Mouse (Mus musculus) intestine, embryonic 16.5 days (tissue): Measurements from ENCODE around the gene Uggt1. TPM values are rescaled to one million over a fixed set of nuclear protein-coding genes. Genes with fewer than 3 reads are reported as not detected.

ENCODE experiments used
- ATAC-seq: fragments of 200-750 bp; cut with Nextera tagmentation; 2 replicates; pipeline ENCODE4 v1.8.0; 2017; ENCODE audit warnings: moderate TSS enrichment, moderate library complexity
- H3K27ac ChIP-seq: fragments of 300-500 bp; sonication (generic); 2 replicates; pipeline ENCODE4 v1.5.1; 2014; ENCODE audit warnings: mild to moderate bottlenecking, low read length
- H3K27me3 ChIP-seq: fragments of 300-500 bp; sonication (generic); replicated peaks from 2 replicates; pipeline ENCODE4 v1.6.1; 2014; ENCODE audit warnings: low read length, control low read depth, mixed read lengths; ENCODE audit not compliant: control insufficient read depth, insufficient read depth
- H3K36me3 ChIP-seq: fragments of 300-500 bp; sonication (generic); 2 replicates; pipeline ENCODE4 v1.6.1; 2014; ENCODE audit warnings: low read length, control low read depth; ENCODE audit not compliant: control insufficient read depth, insufficient read depth
- H3K4me1 ChIP-seq: fragments of 300-500 bp; sonication (generic); 2 replicates; pipeline ENCODE4 v1.6.1; 2014; ENCODE audit warnings: low read length, control low read depth, mixed read lengths; ENCODE audit not compliant: control insufficient read depth, insufficient read depth
- H3K4me2 ChIP-seq: fragments of 300-500 bp; sonication (generic); 2 replicates; pipeline ENCODE4 v1.6.1; 2014; ENCODE audit warnings: low read depth, low read length, control low read depth
- H3K4me3 ChIP-seq: fragments of 300-500 bp; sonication (generic); 2 replicates; pipeline ENCODE4 v1.5.1; 2014; ENCODE audit warnings: mild to moderate bottlenecking, low read length
- H3K9ac ChIP-seq: fragments of 300-500 bp; sonication (generic); 2 replicates; pipeline ENCODE4 v1.6.1; 2014; ENCODE audit warnings: low read depth, low read length
- H3K9me3 ChIP-seq: fragments of 300-500 bp; sonication (generic); 2 replicates; pipeline ENCODE4 v1.6.1; 2016; ENCODE audit warnings: low read length, control low read depth; ENCODE audit not compliant: control insufficient read depth
- WGBS: fragments of 180-500 bp; shearing (Covaris S2); extraction: QIAGEN DNeasy Blood & Tissue Kit; methylation state at CpG from one replicate; pipeline ENCODE4 v1.1.7; 2014; 5-methylcytosine and 5-hydroxymethylcytosine counted together
- polyA plus RNA-seq: library from polyadenylated mRNA; unstranded; fragments of >200 nt; fragmentation: Nextera tagmentation; extraction: Ambion mirVana; gene quantifications from 2 replicates; pipeline ENCODE4 v1.2.1, GENCODE M21; 2015

The Uggt1 gene
- 44.6 and 49.5 TPM in 2 replicates for polyA plus RNA-seq

- peak; percentile 98 for ATAC-seq
- Histone ChIP-seq H3K36me3 (no peaks in the 10 kb centered on the region), H3K27ac (peak within 1 kb of the TSS; percentile 87), H3K4me3 (peak within 1 kb of the TSS; percentile 89), H3K4me1 (peaks cover 8% of the 10 kb centered on the region), H3K9me3 (no peaks in the 10 kb centered on the region), H3K9ac (peak within 1 kb of the TSS; percentile 83), H3K4me2 (peak within 1 kb of the TSS; percentile 61), H3K27me3 (no peaks in the 10 kb centered on the region)
- WGBS: 2% methylated on average over 49 of the region's 49 CpGs
These were observed at the start of gene Uggt1 for GRCm38 (mm10) chr1:36244058-36244827. Uggt1 (minus strand) TSS chr1:36244720.

- H3K4me2 ChIP-seq: no peak overlapping the region
- peaks cover 3% of the 10 kb centered on the region; the same call in 1 of the 2 replicates for H3K27me3 ChIP-seq
- ATAC-seq: no peak
- no peak overlapping the region for H3K4me3 ChIP-seq
- no peaks in the 10 kb centered on the region for H3K36me3 ChIP-seq
- H3K9me3 ChIP-seq: no peaks in the 10 kb centered on the region
- H3K9ac ChIP-seq: no peak overlapping the region
- 94% methylated on average over 8 of the region's 8 CpGs for whole genome bisulfite sequencing
- H3K4me1 ChIP-seq: no peaks in the 10 kb centered on the region
- no peak overlapping the region for H3K27ac ChIP-seq
These were observed 49.0 kb upstream of the Uggt1 start for GRCm38 (mm10) chr1:36293470-36293869.

- Histone ChIP-seq H3K36me3 (no peaks in the 10 kb centered on the region), H3K4me2 (no peak overlapping the region), H3K4me3 (no peak overlapping the region), H3K9ac (no peak overlapping the region), H3K27ac (no peak overlapping the region), H3K9me3 (no peaks in the 10 kb centered on the region), H3K27me3 (no peaks in the 10 kb centered on the region), H3K4me1 (no peaks in the 10 kb centered on the region)
- ATAC-seq: no peak
- 89% methylated on average over 6 of the region's 6 CpGs for WGBS
These were observed 37.3 kb upstream of the Uggt1 start for GRCm38 (mm10) chr1:36281849-36282248.

GRCm38 (mm10) chr1:36280938-36281337, 36.4 kb upstream of the Uggt1 start:
- Histone ChIP-seq H3K4me1 (no peaks in the 10 kb centered on the region), H3K4me2 (no peak overlapping the region), H3K9ac (no peak overlapping the region), H3K36me3 (no peaks in the 10 kb centered on the region), H3K27me3 (no peaks in the 10 kb centered on the region), H3K4me3 (no peak overlapping the region), H3K27ac (no peak overlapping the region), H3K9me3 (no peaks in the 10 kb centered on the region)
- ATAC-seq: no peak
- 89% methylated on average over 3 of the region's 3 CpGs for WGBS

- H3K9me3 ChIP-seq: no peaks in the 10 kb centered on the region
- no peak overlapping the region for H3K9ac ChIP-seq
- no peak overlapping the region for H3K27ac ChIP-seq
- 16% methylated on average over 3 of the region's 3 CpGs for WGBS
- ATAC-seq: no peak
- H3K27me3 ChIP-seq: no peaks in the 10 kb centered on the region
- no peak overlapping the region for H3K4me2 ChIP-seq
- no peak overlapping the region for H3K4me3 ChIP-seq
- H3K36me3 ChIP-seq: no peaks in the 10 kb centered on the region
- peaks cover 8% of the 10 kb centered on the region; the same call in 1 of the 2 replicates for H3K4me1 ChIP-seq
These were observed 34.7 kb upstream of the Uggt1 start for GRCm38 (mm10) chr1:36279202-36279601.

- Histone ChIP-seq H3K4me3 (no peak overlapping the region), H3K4me2 (no peak overlapping the region), H3K27me3 (no peaks in the 10 kb centered on the region), H3K9ac (no peak overlapping the region), H3K27ac (no peak overlapping the region), H3K4me1 (peaks cover 17% of the 10 kb centered on the region), H3K36me3 (no peaks in the 10 kb centered on the region), H3K9me3 (no peaks in the 10 kb centered on the region)
- 28% methylated on average over 7 of the region's 7 CpGs for WGBS
- no peak for ATAC-seq
These were observed 32.9 kb upstream of the Uggt1 start for GRCm38 (mm10) chr1:36277267-36278060.

GRCm38 (mm10) chr1:36275635-36276389, 31.3 kb upstream of the Uggt1 start:
- H3K9ac ChIP-seq: no peak overlapping the region
- 0 out of 2 replicates have a peak overlapping the region, but pooled peaks have one; percentile 4 for H3K4me2 ChIP-seq
- peak overlapping the region; percentile 82 for H3K27ac ChIP-seq
- 55% methylated on average over 13 of the region's 13 CpGs for WGBS
- H3K4me3 ChIP-seq: no peak overlapping the region
- no peaks in the 10 kb centered on the region for H3K9me3 ChIP-seq
- H3K36me3 ChIP-seq: no peaks in the 10 kb centered on the region
- peak; percentile 34; the same call in 1 of the 2 replicates for ATAC-seq
- H3K4me1 ChIP-seq: peaks cover 34% of the 10 kb centered on the region
- H3K27me3 ChIP-seq: no peaks in the 10 kb centered on the region

- H3K4me3 ChIP-seq: peak within 1 kb of the TSS; percentile 43
- H3K4me1 ChIP-seq: peaks cover 46% of the 10 kb centered on the region
- no peaks in the 10 kb centered on the region for H3K9me3 ChIP-seq
- ATAC-seq: peak; percentile 51
- H3K27me3 ChIP-seq: no peaks in the 10 kb centered on the region
- no peaks in the 10 kb centered on the region for H3K36me3 ChIP-seq
- H3K9ac ChIP-seq: peak within 1 kb of the TSS; percentile 66
- H3K27ac ChIP-seq: peak within 1 kb of the TSS; percentile 97
- WGBS: 68% methylated on average over 5 of the region's 5 CpGs
- peak within 1 kb of the TSS; percentile 57 for H3K4me2 ChIP-seq
These were observed 29.9 kb upstream of the Uggt1 start, which contains the start of gene Neurl3 for GRCm38 (mm10) chr1:36274455-36274854. Neurl3 (minus strand) TSS chr1:36274679.

GRCm38 (mm10) chr1:36273288-36273687, 28.8 kb upstream of the Uggt1 start:
- peak overlapping the region; percentile 97 for H3K27ac ChIP-seq
- no peaks in the 10 kb centered on the region for H3K36me3 ChIP-seq
- ATAC-seq: 0 out of 2 replicates have a peak, but pooled peaks have one; percentile 3
- H3K9me3 ChIP-seq: no peaks in the 10 kb centered on the region
- 9% methylated on average over 9 of the region's 9 CpGs for WGBS
- H3K9ac ChIP-seq: peak overlapping the region; percentile 66
- H3K4me3 ChIP-seq: peak overlapping the region; percentile 43
- no peaks in the 10 kb centered on the region for H3K27me3 ChIP-seq
- H3K4me2 ChIP-seq: peak overlapping the region; percentile 57
- peaks cover 51% of the 10 kb centered on the region for H3K4me1 ChIP-seq
